Mouse (Mus musculus) cerebellum, postnatal 10 days (tissue): ENCODE data around the gene Nup93.

ENCODE experiments used
- DNase-seq, 2 experiments: peaks; one replicate each; pipeline ENCODE4 v3.0.0; 2021; ENCODE audit warnings: mixed read lengths in 2 of 2

The Nup93 gene

DNA sequence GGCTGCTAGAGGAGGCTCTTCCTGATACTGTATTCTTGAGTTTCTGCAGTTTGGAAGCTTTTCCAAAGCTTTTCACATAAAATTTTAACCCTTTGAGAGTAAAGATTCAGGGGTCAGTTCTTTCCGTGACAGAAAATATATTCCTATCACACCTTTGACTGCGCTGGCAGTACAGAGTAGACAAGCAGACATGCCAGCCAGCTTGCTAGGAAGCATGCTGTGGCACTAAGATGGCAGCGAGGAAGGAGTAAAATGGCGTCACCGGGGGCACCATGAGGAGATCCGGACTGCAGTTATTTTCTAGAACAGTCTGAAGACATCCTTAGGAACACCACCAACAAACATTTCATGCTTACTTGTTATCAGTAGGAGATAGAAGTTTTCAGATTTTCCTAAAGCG lies 55.9 kb downstream of the Nup93 start:
- no peak for DNase-seq

DNA sequence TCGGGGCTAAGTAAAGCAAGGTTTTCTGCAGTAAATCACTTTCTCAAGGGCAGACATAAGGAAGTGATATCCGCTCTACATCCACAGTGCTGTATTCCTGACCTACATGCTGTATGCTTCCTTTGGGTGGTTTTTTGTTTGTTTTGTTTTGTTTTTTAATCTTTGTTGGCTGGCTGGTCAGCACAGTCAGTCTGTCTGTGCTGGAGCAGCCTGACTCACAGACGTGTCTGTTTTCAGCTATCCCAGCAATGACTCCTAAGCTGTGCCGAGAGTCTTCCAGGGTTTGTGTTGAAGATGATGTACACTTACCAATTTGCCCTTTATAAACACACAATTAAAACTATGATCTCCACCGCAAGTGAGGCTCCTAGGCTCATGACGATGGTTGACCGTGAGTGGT lies 56.7 kb downstream of the Nup93 start:
- no peak for DNase-seq

DNA sequence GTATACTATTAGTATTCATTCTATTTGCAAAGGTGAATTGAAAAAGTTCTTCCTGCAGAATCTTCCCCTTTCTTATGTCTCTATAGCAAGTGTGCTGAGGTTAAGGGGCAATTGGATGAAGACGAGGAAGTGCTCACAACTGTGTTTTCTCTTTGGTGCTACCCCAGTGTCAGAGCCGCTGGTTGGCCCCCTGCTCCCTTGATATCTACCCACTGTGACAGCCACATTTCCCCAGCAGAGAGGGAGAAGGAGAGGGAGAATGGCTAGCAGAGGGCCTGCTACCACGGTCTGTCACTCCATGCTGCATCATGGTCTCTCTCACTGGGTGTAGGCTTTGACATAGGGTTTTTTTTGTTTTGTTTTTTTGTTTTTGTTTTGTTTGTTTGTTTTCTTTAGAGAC lies 58.2 kb downstream of the Nup93 start:
- DNase-seq = no peak

DNA sequence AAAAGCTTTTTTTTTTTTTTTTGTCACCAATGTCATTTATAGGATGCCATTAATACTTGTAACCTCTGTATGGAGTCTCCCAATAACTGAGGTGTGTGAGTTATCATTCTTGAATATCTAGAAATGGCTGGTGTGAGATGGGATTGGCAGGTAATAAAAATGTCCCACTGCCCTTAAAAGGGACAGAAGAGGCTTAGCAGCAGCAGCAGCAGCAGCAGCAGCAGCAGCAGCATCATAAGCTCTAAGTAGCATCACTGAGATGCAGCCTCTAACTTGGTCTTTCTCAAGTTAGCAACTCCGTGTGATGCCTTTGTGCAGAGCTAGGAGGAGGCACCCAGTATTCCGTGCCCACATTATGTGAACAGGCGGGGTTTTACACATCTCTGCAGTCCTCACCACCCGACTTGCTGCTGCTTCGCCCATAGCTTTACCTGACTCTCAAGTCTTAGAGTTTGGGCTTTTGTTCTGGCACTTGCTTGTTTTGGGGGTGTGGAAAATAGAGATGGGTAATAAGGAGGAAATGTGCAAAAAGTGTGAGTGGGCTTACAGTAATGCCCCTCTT lies 59.0 kb downstream of the Nup93 start:
- DNase-seq = no peak

DNA sequence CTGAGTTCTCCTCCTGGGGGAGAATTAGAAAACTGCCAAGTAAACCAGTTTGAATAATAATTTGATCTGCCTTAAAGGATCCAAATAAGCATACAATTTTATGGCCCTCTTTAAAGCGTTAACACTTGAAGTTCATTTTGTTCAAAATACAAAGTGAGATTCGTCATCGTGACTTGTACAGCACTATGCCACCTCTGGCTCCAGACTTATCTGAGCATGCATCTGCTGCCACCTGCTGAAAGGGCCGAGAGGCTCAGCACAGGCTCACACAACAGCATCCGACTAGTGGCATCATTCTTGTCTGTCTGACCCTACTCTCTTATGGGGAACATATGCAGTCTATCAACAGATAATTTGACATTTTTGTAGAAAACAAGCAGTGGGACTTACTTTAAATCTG lies 59.7 kb downstream of the Nup93 start:
- peak in 1 of 2 experiments; percentile 14 for DNase-seq

DNA sequence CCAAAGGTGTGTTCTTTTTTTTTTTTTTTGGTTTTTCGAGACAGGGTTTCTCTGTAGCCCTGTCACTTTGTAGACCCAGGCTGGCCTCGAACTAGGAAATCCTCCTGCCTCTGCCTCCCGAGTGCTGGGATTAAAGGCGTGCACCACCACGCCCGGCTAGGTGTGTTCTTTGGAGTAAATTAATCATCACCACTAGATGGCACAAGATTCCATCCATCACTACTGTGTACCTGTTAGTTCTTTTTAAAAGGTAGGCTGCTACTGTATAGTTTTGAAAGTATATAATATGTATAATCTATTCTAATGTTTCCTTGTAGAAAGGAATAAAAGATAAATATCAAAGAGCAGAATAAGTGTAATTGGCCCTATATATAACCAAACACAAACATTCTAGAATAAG lies 63.9 kb downstream of the Nup93 start:
- DNase-seq = peak in 1 of 2 experiments; percentile 20

DNA sequence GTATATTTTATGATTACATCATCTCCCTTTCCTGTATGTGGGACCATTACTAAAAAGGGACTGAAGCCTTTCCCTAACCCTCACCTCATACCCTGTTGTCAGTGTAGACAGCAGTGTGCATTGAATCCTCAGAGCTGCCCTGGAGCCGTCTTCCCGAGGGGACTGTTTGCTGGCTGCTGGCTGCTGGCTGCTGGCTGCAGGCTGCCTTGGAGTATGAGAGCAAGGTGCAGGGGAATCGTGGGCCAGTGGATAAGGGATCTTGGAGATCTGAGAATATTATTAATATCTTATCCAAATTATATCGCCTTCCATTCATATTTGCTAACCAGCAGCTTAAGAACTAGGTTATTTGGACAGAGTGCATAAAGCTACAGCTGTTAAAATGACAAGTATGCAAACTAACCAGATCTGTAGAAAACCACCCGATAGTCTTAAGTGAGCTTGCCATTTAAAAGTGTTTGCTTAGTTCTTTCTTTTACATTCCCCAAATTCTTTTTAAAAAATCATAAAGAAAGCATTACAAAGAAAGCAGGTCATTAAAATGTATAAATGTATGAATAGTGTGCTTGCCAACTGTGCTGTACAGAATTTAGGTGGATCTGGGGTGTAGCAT lies 65.7 kb downstream of the Nup93 start:
- no peak for DNase-seq

DNA sequence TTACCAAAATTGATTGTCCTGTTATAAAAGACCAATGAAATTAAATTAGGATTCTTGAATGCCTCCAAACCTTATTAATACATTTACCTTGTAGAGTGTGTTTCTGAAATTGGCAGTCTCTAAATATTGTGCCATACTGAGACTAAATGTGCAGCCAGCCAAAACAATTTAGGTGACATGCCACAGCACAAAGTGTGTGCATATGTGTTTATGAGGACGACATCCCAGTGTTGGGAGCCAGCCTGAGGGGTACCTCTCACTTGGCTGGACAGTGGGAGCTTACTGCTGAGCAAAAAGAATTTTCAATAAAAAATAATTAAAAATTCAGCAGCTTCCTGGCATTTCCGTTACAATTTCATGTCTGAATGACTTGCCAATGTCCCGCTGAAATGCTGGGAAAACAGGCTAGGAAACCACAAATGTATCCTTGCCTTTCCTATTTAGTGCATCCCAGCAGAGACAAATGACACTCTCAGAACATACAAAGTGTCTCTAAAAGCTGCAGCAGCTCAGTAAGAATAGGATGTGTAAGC lies 68.2 kb downstream of the Nup93 start:
- DNase-seq = peak; percentile 72

DNA sequence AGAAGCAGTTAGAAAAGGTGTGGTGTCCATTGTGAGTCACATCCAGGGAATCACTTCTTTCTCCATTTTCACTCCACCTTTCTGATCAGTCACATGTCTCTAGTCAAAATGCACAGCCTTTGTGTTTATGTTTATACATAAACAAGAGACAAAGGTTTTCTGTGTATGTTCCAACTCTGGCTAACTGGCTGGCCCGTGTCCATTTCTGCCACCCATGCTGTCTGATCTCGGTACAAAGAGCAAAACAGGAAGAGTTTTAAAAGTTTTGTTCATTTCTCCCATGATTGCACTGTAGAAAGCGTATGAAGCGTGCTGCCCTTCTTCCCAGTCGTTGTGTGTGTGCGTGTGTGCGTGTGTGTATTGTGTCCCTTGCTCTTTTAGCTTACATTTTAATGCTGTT lies 69.8 kb downstream of the Nup93 start:
- no peak for DNase-seq

DNA sequence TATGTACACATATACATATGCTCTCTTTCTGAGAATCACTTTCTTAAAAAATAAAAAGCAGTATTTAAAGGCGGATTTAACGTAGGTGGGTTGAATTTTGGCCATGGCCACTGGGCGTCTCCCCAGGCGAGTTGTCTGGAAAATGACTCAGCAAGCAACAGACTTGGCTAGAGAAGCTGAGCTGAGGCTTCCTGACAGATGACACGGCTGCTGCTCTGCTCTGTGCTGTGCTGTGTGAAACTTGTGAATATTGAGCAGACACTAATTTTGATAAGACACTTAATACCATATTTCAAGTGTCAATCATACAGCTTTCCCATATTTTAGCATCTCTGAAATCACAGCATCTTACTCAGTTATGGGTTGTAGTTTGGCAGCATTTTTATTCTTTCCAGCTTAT lies 76.2 kb downstream of the Nup93 start:
- DNase-seq = no peak

DNA sequence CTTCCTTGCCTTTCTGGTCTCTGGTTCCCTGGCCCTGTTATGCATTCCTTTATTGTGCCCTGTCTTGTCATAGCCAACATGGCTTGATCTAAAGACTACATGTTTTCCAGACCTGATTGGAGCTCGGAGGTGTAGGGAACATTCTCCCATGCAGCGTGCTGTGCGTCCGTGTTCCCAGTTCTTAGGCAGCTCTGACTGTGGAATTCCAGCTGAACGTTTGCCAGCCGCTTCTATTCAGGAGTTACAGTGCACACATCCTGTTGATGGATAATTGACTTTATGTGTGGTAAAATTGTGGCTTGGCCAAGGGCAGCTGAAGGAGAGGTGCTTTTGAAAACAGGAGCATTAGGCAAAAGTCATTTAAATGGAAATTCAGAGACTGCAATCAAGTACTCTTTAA lies 77.7 kb downstream of the Nup93 start:
- peak in 1 of 2 experiments; percentile 24 for DNase-seq

DNA sequence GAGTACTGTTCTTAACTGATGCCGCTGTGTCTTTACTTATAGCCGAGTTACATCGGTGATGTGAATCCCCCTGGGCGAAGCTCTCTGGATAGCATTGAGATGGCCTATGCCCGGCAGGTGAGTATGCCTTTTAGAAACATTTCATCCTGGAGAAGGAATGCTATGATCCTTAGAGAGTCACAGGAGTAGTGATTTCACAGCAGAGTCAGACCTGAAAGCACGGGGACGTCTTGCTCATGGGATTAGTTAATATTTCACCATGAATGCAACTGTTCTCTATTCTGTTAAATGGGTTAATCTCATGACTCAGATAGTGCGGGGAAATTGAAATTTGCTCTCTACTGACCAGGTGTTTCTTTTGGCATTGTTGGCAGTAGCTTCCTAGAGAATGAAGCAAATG lies 78.3 kb downstream of the Nup93 start:
- no peak for DNase-seq

DNA sequence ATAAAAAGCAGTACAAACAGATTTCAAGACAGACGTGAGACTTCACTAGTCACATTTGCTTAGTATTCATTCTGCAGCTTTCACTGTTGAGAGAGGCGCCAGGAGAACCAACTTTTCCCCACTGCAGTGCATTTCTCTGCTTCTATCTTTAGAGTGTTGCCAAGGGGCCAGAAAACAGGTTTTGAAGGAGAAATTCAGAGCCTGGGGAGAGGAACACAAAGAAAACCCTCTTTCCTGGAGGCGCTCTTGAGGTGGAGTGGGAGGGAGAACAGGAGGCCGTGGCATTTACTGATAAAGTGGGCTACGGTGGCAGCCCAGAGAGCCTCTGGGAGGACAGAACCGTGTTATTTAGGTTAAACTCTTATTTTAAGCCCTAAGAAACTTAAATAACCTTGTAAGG lies 81.3 kb downstream of the Nup93 start:
- DNase-seq = no peak

DNA sequence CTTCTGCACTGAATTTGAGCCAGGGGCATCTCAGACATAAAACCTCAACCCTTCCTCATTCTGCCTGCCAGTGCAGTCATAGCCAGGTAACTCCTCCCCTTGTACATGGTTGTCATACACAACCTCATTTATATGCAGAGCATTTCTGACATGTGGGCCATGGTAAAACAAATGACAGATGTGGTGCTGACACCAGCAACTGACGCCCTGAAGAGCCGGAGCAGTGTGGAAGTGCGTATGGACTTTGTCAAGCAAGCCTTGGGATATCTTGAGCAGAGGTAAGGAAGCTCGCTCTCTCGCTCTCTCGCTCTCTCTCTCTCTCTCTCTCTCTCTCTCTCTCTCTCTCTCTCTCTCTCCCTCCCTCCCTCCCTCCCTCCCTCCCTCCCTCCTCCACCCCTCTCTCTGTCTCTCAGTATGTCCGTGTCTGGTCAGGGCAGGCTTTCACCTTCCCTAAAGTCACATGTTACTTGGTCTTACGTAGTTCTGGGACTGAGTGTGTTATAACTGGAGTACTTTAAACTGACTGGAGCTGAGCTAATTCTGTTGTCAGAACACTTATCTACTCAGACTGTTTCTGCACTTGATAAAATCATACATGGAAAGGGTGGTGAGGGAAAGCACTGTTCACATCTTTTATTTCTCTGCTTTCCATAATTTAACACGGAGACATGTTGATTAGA lies 82.1 kb downstream of the Nup93 start:
- no peak for DNase-seq

DNA sequence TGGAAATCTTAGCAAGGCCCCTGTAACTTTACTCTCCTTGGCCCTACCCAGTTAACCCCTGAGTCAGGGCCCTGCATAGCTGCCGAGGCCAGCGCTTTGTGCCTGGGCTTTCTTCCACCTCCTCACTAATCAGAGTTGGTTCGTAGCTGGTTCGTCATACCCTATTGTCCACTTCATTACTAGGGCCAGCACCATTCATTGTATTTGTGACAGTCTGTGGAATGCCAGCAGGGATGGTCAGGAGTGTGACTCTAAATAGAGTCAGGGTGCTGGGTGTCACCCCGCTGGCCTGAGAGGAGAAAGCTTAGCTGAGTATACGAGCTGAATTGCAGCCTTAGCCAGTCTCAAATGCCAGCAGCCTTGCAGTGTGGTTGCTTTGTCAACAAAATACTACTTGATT lies 82.7 kb downstream of the Nup93 start:
- no peak for DNase-seq

DNA sequence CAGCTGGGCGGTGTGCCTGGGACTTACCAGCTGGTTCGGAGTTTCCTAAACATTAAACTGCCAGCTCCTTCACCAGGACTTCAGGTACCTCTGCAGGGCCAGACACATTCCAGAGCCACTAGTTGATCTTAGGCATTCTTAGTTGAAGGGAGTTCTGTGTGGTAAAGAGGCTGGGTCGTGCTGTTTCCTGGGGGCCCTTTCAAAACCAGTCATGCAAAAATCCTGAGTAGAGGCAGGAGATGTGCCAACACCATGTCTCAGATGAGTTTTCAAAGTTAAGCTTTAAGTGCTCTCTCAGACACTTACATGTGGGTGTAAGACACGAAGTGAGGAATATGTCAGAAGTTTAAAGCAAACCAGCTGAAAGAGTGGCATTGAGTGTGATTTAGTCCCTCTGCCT lies 86.4 kb downstream of the Nup93 start:
- no peak for DNase-seq

DNA sequence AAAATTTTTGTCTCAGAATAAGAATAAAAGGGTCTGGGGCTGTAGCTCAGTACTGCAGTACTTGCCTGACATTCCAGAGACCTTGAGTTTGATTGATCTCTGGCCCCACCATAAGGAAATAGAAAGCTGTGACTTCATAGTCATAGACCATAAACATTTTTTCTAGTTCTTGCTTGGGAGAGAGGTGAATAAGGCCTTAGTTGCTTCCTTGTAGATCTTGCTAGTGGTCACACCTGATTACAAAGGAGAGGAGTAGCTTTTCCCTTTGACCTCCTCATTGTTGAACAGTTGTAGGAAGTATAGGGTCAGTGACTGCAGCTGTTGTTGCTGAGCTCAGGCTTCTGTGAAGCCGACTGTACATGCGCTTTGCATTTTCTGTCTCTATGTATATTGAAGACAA lies 90.0 kb downstream of the Nup93 start:
- no peak for DNase-seq

DNA sequence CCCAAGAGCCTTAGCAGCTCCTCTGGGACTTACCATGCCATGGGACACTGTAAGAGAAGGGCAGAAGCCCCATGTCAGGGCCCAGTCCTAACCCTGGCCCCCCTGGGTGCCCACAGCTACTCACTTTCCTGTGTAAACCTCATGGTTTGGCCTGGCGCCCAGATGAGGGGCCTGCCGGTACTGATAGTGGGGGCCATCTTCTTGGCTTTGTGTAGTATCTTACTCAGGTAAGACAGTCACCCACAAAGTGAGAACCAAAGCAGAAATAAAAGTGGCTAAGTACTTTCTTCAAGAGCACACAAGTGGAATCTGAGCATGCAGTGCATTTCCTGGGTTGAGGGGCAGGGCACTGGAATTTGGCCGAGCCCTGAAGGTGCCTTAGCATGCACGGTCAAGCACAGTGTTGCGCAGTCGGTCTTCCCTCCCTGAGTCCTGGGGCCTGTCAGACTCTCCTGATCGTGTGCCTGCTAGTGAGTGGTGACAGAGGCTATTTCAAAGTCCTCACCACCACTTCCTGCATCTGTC lies 92.7 kb downstream of the Nup93 start:
- DNase-seq = no peak

DNA sequence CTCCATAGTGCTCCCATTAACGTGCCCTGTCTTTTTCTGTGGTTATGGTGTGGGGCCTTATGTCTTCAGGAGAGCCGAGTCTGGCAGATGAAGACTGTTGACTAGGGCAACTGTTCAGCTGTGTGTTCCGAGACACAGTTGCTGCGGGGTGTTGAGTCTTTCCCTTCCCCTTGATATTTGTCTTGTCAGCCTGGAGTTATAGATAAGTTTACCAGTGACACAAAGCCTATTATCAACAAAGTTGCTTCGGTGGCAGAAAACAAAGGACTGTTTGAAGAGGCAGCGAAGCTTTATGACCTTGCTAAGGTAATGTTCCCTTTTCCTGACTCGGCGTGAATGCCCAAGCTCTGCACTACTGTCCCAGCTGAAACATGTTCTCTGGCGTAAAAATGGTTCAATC lies 93.3 kb downstream of the Nup93 start:
- no peak for DNase-seq

DNA sequence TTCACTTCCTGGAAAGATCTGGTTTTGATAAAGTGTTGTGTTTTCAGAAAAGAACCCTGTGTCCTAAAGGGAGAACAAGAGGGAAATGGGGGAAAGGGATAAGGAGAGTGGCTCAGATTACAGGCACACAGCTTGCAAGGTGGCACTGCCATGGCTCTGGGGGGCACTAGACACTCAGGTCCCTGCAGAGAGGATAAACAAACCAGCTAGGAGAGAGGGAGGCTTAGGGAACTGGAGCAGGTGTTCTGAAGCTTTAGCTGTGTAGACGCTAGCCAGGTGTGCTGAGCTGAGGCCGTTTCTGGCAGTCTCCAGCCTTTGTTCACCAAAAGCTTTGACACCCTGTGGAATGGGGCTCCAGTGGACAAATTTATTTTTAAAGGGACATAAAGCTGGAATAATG lies 99.7 kb downstream of the Nup93 start:
- no peak for DNase-seq

DNA sequence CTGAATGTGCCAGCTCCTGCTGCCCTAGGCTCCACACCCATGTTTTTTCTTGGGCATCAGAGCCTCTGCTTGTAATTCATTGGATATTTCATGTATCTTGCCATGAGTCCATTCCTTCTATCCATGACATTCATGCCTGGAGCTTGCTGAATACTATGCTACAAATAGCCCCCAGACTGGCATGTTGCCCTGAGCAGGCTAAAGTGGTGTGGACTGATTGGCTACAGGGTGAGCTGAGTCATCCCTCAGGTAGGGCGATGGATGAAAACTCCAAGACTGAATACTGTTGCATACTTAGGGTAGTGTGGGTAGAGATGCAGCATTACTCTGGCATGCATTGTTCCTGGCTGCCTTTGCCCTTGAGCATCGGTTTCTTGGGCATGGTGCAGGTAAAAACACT lies 102.9 kb downstream of the Nup93 start:
- DNase-seq = no peak

DNA sequence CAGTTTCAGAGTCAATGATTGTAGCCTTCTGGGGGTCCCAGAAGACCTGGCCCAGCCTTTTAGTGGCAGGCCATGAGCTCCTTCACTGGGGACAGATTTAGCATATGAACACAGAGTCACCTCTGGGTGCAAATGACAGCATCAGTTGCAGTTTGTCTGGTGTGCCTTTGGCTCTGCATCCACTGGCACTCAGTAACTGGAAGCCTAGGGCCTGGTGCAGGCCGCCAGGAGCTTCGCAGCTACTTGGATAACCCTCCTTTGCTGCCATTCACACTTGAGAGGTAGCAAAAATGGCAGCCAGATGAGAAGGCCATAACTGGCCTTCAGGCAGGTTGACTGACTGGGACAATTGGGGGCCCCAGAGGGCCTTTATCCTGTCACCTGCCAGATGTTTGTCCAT lies 103.3 kb downstream of the Nup93 start:
- DNase-seq = no peak

DNA sequence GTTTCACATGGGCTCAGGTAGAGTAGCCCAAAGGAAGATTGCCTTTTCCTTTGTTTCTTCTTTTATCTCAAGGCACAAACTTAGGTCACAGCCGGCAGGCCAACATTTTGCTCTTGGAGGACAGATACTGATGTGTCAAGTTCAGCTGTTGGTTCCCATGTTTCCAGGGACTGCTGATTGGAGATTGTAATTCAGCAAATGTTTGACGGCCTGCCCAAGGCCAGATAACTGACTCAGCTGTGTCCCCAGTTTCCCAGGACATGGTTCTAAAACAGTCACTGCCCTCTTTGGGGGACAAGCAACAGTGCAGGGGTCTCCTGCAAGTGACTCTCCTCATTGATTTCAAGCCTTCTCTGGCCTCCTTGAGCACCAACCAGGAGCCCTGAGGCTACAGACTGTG lies 105.7 kb downstream of the Nup93 start:
- no peak for DNase-seq

DNA sequence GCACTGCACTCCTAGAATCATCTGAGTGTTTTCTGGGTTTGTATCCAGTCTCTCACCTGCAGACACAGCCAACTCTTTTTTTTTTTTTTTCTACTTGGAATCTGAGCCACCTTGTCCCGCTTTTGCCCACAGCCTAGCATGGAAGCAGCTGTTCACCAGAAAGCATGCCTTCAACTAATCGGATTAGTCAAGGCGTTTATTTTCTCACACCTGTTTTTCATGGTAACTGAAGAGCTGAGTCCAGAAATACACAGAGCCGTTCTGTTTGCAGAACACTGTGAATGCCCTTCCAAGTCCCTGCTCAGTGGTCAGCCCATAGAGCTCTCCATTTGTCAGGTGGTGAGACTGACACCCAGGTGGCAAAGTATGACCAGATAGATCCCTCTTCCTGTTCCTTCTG lies 107.7 kb downstream of the Nup93 start:
- DNase-seq = no peak
